Mouse (Mus musculus) heart, postnatal 0 days (tissue): Measurements from ENCODE around the gene Fkbp5. TPM values are rescaled to one million over a fixed set of nuclear protein-coding genes. Genes with fewer than 3 reads are reported as not detected.

Source experiments
- ATAC-seq: fragments of 200-750 bp; cut with Nextera tagmentation; 2 replicates; pipeline ENCODE4 v1.8.0; 2017; ENCODE audit warnings: low read depth, moderate number of reproducible peaks, moderate library complexity; ENCODE audit not compliant: insufficient read depth
- DNase-seq: peaks from one replicate; pipeline ENCODE4 v3.0.0-alpha.2; 2016; ENCODE audit warnings: low spot score
- H3K27ac ChIP-seq: fragments of 300-500 bp; sonication (generic); 2 replicates; pipeline ENCODE4 v1.5.1; 2014; ENCODE audit warnings: low read depth, mild to moderate bottlenecking
- H3K27me3 ChIP-seq: fragments of 300-500 bp; sonication (generic); 2 replicates; pipeline ENCODE4 v1.6.1; 2014; ENCODE audit warnings: low read length, mixed read lengths; ENCODE audit not compliant: control insufficient read depth, insufficient read depth
- H3K36me3 ChIP-seq: fragments of 300-500 bp; sonication (generic); replicated peaks from 2 replicates; pipeline ENCODE4 v1.6.1; 2014; ENCODE audit warnings: low read length, mixed read lengths; ENCODE audit not compliant: control insufficient read depth, insufficient read depth
- H3K4me1 ChIP-seq: fragments of 300-500 bp; sonication (generic); 2 replicates; pipeline ENCODE4 v1.6.1; 2014; ENCODE audit warnings: antibody characterized with exemption; ENCODE audit not compliant: control insufficient read depth, insufficient read depth
- H3K4me2 ChIP-seq: fragments of 300-500 bp; sonication (generic); 2 replicates; pipeline ENCODE4 v1.6.1; 2014; ENCODE audit warnings: low read depth, mild to moderate bottlenecking, low read length, moderate library complexity
- H3K4me3 ChIP-seq: fragments of 300-500 bp; sonication (generic); 2 replicates; pipeline ENCODE4 v1.5.1; 2014; ENCODE audit warnings: low read depth, low read length
- H3K9ac ChIP-seq: fragments of 300-500 bp; sonication (generic); replicated peaks from 2 replicates; pipeline ENCODE4 v1.6.1; 2014; ENCODE audit warnings: low read depth, low read length, mixed read lengths
- H3K9me3 ChIP-seq: fragments of 300-500 bp; sonication (generic); replicated peaks from 2 replicates; pipeline ENCODE4 v1.6.1; 2016; ENCODE audit warnings: low read length; ENCODE audit not compliant: control insufficient read depth
- CTCF ChIP-seq: IDR thresholded peaks from 2 replicates; pipeline ENCODE4 v1.5.1; 2016; ENCODE audit warnings: antibody characterized with exemption, control low read depth, low read depth
- EP300 ChIP-seq: IDR thresholded peaks from 2 replicates; pipeline ENCODE4 v1.6.1; 2016; ENCODE audit warnings: antibody characterized with exemption, low read depth
- whole genome bisulfite sequencing: fragments of 180-500 bp; shearing (Covaris S2); extraction: QIAGEN DNeasy Blood & Tissue Kit; methylation state at CpG from one replicate; pipeline ENCODE4 v1.1.7; 2014; 5-methylcytosine and 5-hydroxymethylcytosine counted together
- polyA plus RNA-seq: library from polyadenylated mRNA; unstranded; fragments of >200 nt; fragmentation: Nextera tagmentation; extraction: Ambion mirVana; gene quantifications from 2 replicates; pipeline ENCODE4 v1.2.1, GENCODE M21; 2015
- total RNA-seq: library from RNA; depleted of rRNA; stranded (reverse); fragments of >200 nt; gene quantifications from 2 replicates; pipeline ENCODE4 v1.2.3, GENCODE M21; 2014; ENCODE audit warnings: low replicate concordance

Gene Fkbp5
- total and polyA plus RNA-seq, 2 experiments from 2014 or later = 8.3 to 19.4 TPM

- Histone ChIP-seq H3K27me3 (no peaks in the 10 kb centered on the region), H3K9me3 (no peaks in the 10 kb centered on the region), H3K27ac (0 out of 2 replicates have a peak overlapping the region, but pooled peaks have one; percentile 23), H3K4me3 (no peak overlapping the region), H3K4me1 (0 out of 2 replicates have a peak, but pooled peaks cover 5% of the 10 kb centered on the region), H3K36me3 (peaks cover 15% of the 10 kb centered on the region), H3K9ac (no peak overlapping the region), H3K4me2 (no peak overlapping the region)
- WGBS = 67% methylated on average over 5 of the region's 5 CpGs
- no peak for TF ChIP-seq EP300
- no peak for TF ChIP-seq CTCF
- DNase-seq (no peak), ATAC-seq (no peak)
Observed at GRCm38 (mm10) chr17:28415271-28415670, 102.1 kb downstream of the Fkbp5 start.

DNA sequence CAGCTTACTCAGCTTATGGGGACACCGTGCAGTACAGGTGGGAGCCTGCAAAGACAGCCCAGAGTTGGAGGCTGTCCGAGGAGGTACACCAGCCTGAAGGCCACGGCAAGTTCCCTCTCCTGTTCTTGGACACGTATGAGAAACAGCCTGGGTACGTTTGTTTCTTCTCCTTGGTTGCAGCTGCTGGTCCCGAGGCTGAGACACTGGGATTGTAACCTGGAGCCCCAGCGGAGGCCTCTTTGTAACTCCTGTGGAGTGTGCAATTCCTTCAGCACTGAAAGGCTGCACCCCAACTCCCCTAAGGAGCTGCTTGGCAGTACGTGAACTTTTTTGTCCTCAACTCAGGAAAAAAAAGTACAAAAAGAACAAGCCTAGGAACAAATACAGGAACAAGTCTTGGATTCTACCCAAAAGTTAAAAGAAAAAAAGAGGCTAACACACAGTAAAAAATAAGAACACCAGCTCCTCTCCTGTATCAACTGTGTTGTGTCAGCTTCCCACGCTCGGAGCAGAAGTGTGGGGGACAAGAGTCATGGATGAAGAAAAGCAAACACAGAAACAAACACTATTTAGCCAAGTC, 105.9 kb downstream of the Fkbp5 start:
- 76% methylated on average over 10 of the region's 10 CpGs for WGBS
- no peak for ATAC-seq
- H3K4me1 ChIP-seq = no peaks in the 10 kb centered on the region
- H3K27ac ChIP-seq = peak overlapping the region; percentile 1; the same call in 1 of the 2 replicates
- H3K4me3 ChIP-seq = no peak overlapping the region
- TF ChIP-seq CTCF = no peak
- TF ChIP-seq EP300 = 0 out of 2 replicates have a peak, but pooled peaks have one; percentile 34
- no peaks in the 10 kb centered on the region for H3K27me3 ChIP-seq
- no peak for DNase-seq
- no peaks in the 10 kb centered on the region for H3K9me3 ChIP-seq
- H3K9ac ChIP-seq = no peak overlapping the region
- H3K4me2 ChIP-seq = no peak overlapping the region
- H3K36me3 ChIP-seq = peaks cover 22% of the 10 kb centered on the region

GRCm38 (mm10) chr17:28410731-28411130, 106.6 kb downstream of the Fkbp5 start:
- ATAC-seq (no peak), DNase-seq (no peak)
- Histone ChIP-seq H3K36me3 (peaks cover 27% of the 10 kb centered on the region), H3K4me2 (no peak overlapping the region), H3K4me1 (no peaks in the 10 kb centered on the region), H3K27ac (no peak overlapping the region), H3K9ac (no peak overlapping the region), H3K9me3 (no peaks in the 10 kb centered on the region), H3K27me3 (no peaks in the 10 kb centered on the region), H3K4me3 (no peak overlapping the region)
- 82% methylated on average over 4 of the region's 4 CpGs for WGBS
- TF ChIP-seq CTCF (no peak), EP300 (no peak)

- Histone ChIP-seq H3K36me3 (peaks cover 27% of the 10 kb centered on the region), H3K9ac (no peak overlapping the region), H3K9me3 (no peaks in the 10 kb centered on the region), H3K4me3 (no peak overlapping the region), H3K27me3 (no peaks in the 10 kb centered on the region), H3K4me1 (no peaks in the 10 kb centered on the region), H3K27ac (no peak overlapping the region; the same call in 1 of the 2 replicates), H3K4me2 (no peak overlapping the region)
- DNase-seq (no peak), ATAC-seq (no peak)
- no peak for TF ChIP-seq CTCF
- TF ChIP-seq EP300 = no peak
- 63% methylated on average over 5 of the region's 5 CpGs for WGBS
Observed at GRCm38 (mm10) chr17:28408251-28408918, 108.9 kb downstream of the Fkbp5 start.

DNA sequence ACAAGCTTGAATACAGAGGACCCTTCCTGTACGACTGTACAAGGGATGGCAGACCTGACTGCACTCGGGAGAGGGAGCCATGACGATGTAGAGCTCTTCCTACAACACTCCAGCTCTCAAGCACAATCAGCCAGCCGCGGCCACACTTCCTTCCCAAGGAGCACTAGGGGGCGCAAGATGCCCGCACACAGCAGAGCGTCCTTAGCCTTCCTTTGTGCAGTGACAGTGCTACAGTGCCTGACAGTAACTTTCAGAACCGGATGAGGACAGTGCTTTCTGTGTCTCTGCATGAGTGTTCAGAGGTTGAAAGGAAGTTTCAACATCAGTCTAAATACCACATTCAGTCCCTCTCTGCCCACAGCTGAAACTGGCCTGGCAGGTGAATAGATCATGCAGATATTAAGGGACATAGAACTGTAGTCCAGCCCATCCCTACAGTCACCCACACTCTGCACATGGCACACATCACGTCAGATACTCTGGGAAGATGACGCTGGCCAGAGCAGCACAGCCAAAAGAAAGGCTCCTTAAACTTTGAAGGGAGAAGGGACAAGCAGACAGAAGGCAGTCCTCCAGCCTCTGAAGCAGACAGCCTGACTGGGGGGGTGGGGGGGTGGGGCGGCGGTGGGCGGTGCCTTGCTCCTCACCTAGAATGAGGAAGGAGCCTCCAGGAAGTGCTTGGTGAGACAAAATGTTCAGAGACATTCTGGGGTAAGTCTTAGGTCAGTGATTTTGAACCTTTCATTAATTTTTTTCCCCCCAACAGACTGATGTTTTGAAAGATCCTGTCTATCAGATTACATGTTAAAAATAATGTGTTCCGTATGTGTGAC, 109.7 kb downstream of the Fkbp5 start:
- Histone ChIP-seq H3K27me3 (no peaks in the 10 kb centered on the region), H3K27ac (peak overlapping the region; percentile 36; the same call in 1 of the 2 replicates), H3K4me1 (no peaks in the 10 kb centered on the region), H3K4me2 (no peak overlapping the region), H3K9ac (no peak overlapping the region), H3K4me3 (no peak overlapping the region), H3K36me3 (peaks cover 28% of the 10 kb centered on the region), H3K9me3 (no peaks in the 10 kb centered on the region)
- DNase-seq (peak; percentile 87), ATAC-seq (peak; percentile 90)
- TF ChIP-seq EP300 = no peak
- TF ChIP-seq CTCF = peak; percentile 97
- WGBS = 37% methylated on average over 15 of the region's 15 CpGs
